Mouse (Mus musculus): ENCODE measurements around the gene Gm30191. TPM values are rescaled to one million over a fixed set of nuclear protein-coding genes. Genes with fewer than 3 reads are reported as not detected.

Gm30191 gene
- not detected in 2 replicates for polyA plus RNA-seq (2021; fragmentation: Nextera tagmentation)
- long read RNA-seq, experiment 1 = 0 reads
- long read RNA-seq, experiment 2 = 0 reads

DNA sequence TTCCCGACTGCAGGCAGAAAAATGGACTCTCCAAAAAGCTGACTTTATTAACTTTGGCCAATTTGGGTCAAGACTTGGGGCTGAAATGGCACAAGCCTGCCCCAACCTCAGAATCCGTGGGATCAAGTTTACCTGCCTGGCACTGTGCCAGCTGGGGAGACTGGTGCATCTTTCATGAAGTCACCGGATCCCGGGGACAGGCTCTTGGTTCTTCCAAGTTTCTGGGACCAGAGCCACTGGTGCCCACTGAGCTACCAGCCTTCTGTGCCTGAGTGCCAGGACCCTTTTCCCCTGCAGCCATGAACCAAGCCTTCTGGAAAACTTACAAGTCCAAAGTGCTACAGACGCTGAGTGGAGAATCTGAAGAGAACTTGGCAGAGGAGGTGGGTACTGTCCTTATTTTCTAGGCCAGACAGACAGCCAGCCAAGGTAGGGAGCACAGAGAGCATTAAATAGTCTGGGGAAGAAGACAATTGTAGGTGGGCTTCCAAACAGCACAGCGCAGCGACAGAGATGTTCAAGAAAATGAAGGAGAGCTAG, at the start of gene Gm30191:
Gm30191 (plus strand) TSS at position 217 of the 540 bp plus-strand sequence.

DNA sequence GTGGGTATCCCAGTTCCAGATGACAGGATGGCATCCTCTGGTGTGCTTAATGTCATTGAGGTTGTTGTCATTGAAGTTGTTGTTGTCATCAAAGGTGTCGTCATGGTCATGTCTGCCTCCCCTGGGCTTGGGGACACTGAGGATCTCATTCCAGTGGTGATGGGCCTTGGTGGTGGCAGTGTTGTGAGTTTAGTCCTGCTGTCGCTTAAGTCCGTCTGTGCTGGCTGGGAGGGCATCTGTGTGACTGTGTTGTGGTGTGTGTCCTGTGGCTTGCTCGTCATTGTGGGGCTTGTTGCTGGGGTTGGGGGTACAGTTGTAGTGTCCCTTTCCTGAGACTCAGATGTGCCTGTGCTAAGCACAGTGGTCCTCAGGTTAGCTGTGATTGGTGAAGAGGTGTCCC, 43.8 kb upstream of the Gm30191 start, which contains the start of gene Gm7534:
Gm7534 (minus strand) TSS at position 101 of the 400 bp plus-strand sequence.

GRCm38 (mm10) chr4:134227194-134227593, 19.5 kb upstream of the Gm30191 start, which contains the start of gene Catsper4:
Gene Catsper4 (minus strand): TSS chr4:134227383.

DNA sequence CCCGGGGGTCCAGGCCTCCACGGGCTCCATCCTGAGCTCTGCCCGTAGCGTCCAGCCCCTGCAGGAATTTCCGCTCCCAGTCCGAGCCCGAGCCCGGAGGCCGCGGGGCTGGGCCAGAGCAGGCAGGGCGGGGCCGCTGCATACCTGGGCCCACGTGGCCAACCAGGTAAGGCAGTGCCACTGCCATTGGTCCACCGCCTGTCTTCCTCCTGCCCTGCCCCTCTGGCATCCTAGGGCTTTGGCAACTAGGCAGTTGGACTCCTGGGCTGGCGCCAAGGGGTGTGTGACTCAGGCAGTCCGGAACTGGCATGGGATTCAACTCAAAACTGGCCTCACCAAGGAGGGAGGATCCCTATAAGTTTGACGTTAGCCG, 8.5 kb upstream of the Gm30191 start, which contains the start of gene Cnksr1:
Cnksr1 (minus strand) TSS at position 121 of the 373 bp plus-strand sequence.

DNA sequence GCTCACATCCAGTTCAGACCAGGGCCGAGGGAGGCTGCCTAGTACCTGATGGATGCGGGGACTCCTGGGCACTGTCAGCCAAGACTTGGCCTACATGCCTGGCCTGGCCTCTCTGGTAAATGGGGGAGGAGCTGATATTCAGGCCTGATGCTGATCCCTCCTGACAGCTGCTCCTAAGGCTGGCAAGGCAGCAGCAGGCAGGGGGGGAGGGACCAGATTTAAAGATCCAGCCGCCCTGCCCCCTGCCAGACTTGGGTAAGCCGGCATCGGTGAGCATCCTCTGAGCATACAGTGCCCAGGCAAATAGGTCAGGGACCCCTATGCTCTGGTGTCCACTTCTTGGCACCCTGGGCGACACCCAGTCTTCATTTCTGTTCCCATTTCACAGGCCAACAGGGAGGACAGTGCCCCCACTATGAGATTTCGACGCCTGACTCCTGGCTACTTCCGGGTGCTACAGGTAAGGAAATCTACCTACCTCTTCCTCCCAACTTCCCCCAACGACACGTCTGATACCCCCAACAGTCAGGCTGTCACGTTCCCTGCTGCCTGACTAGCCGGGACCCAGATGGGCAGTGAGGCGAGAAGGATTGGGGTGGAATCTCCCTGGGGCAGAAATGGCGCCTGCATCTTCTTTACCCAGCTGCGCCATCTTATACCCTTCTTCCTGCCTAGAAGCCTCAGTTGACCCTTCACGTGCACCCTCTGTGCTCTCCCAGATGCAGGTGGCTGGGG, 3.1 kb upstream of the Gm30191 start, which contains the start of gene E130218I03Rik:
E130218I03Rik (plus strand) TSS at position 147 of the 735 bp plus-strand sequence.

GRCm38 (mm10) chr4:134245148-134245843, 1.4 kb upstream of the Gm30191 start, which contains the start of gene Zfp593:
Gene Zfp593 (minus strand): TSS chr4:134245592.

DNA sequence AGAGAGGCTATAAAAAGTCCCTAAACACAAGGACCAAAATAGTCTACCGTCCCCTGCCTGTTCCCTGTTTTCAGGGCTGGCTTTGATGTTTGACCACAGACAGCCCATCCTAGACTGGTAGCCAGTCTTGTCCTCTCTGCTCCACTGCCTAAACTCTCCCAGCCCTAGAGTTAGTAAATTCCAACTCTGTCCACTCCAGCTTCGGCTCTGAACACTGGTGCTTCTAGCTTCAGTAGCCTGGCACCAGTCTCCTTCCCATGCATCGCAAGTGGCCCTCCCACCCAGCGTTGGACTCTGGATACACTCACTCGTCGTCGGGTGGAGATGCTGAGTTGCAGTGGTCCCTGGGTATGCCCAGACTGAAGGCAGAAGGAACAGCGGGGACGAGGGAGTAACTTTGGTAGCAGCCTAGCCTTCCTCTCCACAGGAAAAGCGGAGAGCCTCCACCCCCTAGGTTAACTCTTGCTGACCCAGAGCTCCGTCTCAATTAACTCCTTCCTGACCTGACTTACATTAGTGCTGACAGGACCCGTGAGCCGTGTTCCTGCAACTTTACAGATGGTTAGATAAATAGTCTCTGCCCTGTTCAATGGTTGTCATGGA, 7.1 kb downstream of the Gm30191 start, which contains the start of gene Grrp1:
Grrp1 (minus strand) TSS at position 385 of the 603 bp plus-strand sequence.

GRCm38 (mm10) chr4:134287575-134288025, 40.9 kb downstream of the Gm30191 start, which contains the start of gene Pdik1l:
Gene Pdik1l (minus strand): TSS chr4:134287895.

Other genes starting within 250 kb of the Gm30191 start
- gene Dhdds, start 246.0 kb upstream of the Gm30191 start, polyA plus RNA-seq (2021; fragmentation: Nextera tagmentation) = 39.7 and 42.1 TPM in 2 replicates
- not detected in 2 replicates for gene Lin28a, start 228.1 kb upstream of the Gm30191 start, polyA plus RNA-seq (2021; fragmentation: Nextera tagmentation)
- gene Zfp683, start 193.1 kb upstream of the Gm30191 start, polyA plus RNA-seq (2021; fragmentation: Nextera tagmentation) = not detected in 2 replicates
- 4.6 and 8.1 TPM in 2 replicates for gene Crybg2, start 186.1 kb upstream of the Gm30191 start, polyA plus RNA-seq (2021; fragmentation: Nextera tagmentation)
- gene Cd52, start 151.9 kb upstream of the Gm30191 start, polyA plus RNA-seq (2021; fragmentation: Nextera tagmentation) = 17.1 and 21.5 TPM in 2 replicates
- 11.6 and 12.2 TPM in 2 replicates for gene Ubxn11, start 144.4 kb upstream of the Gm30191 start, polyA plus RNA-seq (2021; fragmentation: Nextera tagmentation)
- 657 and 660 TPM in 2 replicates for gene Sh3bgrl3, start 118.1 kb upstream of the Gm30191 start, polyA plus RNA-seq (2021; fragmentation: Nextera tagmentation)
- 12.4 and 12.5 TPM in 2 replicates for gene Cep85, start 59.8 kb upstream of the Gm30191 start, polyA plus RNA-seq (2021; fragmentation: Nextera tagmentation)
- not detected in 2 replicates for gene Gm7534, start 43.9 kb upstream of the Gm30191 start, polyA plus RNA-seq (2021; fragmentation: Nextera tagmentation)
- not detected in 2 replicates for gene Catsper4, start 19.6 kb upstream of the Gm30191 start, polyA plus RNA-seq (2021; fragmentation: Nextera tagmentation)
- gene Cnksr1, start 8.5 kb upstream of the Gm30191 start, polyA plus RNA-seq (2021; fragmentation: Nextera tagmentation) = 0.21 TPM in 1 of 2 replicates, not detected in the other
- gene E130218I03Rik, start 3.3 kb upstream of the Gm30191 start, polyA plus RNA-seq (2021; fragmentation: Nextera tagmentation) = 0.45 and 0.63 TPM in 2 replicates
- 16.6 and 17.3 TPM in 2 replicates for gene Zfp593, start 1.3 kb upstream of the Gm30191 start, polyA plus RNA-seq (2021; fragmentation: Nextera tagmentation)
- gene Grrp1, start 7.2 kb downstream of the Gm30191 start, polyA plus RNA-seq (2021; fragmentation: Nextera tagmentation) = 5.0 and 6.2 TPM in 2 replicates
- gene Pdik1l, start 41.0 kb downstream of the Gm30191 start, polyA plus RNA-seq (2021; fragmentation: Nextera tagmentation) = 8.8 and 12.5 TPM in 2 replicates
- gene Trim63, start 68.2 kb downstream of the Gm30191 start, polyA plus RNA-seq (2021; fragmentation: Nextera tagmentation) = 0.15 TPM in 1 of 2 replicates, not detected in the other
- gene Slc30a2, start 96.2 kb downstream of the Gm30191 start, polyA plus RNA-seq (2021; fragmentation: Nextera tagmentation) = 0.53 and 0.59 TPM in 2 replicates
- gene Extl1, start 136.9 kb downstream of the Gm30191 start, polyA plus RNA-seq (2021; fragmentation: Nextera tagmentation) = 23.0 and 23.2 TPM in 2 replicates
- gene Pafah2, start 149.4 kb downstream of the Gm30191 start, polyA plus RNA-seq (2021; fragmentation: Nextera tagmentation) = 3.2 and 3.3 TPM in 2 replicates
- 571 and 612 TPM in 2 replicates for gene Stmn1, start 221.4 kb downstream of the Gm30191 start, polyA plus RNA-seq (2021; fragmentation: Nextera tagmentation)
- 25.9 and 38.3 TPM in 2 replicates for gene Paqr7, start 249.8 kb downstream of the Gm30191 start, polyA plus RNA-seq (2021; fragmentation: Nextera tagmentation)

All from left cerebral cortex, adult 6 months (tissue).